Mouse (Mus musculus) retina, embryonic 14.5 days (tissue): Measurements from ENCODE around the gene Pax5.
A peak's percentile ranks its signal among the peaks of the same experiment; 100 is the strongest.

Experiments used
- DNase-seq: peaks from one replicate; pipeline ENCODE4 v3.0.0-alpha.2; 2015; ENCODE audit warnings: low spot score

Pax5 gene

GRCm38 (mm10) chr4:44667369-44667768, 42.9 kb downstream of the Pax5 start:
- no peak for DNase-seq

DNA sequence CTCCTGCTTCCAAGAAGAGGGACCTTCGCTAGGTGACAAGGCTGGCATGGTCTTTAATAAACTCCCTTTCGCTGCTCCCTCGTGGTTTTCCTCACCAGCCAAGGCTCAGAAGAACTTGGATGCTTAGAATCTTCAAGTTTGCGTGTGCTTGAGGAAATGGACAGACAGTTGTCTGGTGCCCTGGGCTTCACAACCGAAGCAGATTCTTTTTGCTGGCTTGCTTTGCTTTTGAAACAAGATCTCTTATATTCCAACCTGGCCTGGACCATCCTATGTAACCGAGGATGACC, 45.6 kb downstream of the Pax5 start:
- no peak for DNase-seq

GRCm38 (mm10) chr4:44664004-44664766, 46.1 kb downstream of the Pax5 start:
- DNase-seq = peak; percentile 76

- peak; percentile 22 for DNase-seq
These were observed 46.8 kb downstream of the Pax5 start for GRCm38 (mm10) chr4:44663489-44663888.

DNA sequence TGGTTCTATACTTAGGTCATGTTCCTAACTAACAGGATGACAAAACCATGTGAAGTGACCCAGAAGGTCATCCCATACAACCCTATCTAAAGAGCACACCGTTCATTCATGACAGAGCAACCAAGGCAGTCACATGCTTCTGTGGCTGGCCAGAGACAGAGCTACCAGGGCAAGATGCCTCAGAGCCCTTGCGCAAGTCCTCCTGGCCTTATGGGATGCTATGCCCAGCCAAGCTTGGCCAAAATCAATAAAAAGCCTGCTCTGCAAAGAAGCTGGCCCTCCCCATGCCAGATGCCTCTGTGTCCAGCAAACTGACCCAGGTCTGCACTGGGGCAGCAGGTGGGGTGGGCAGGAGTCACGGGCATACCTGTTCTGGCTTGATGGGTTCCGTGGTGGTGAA, 65.1 kb downstream of the Pax5 start:
- no peak for DNase-seq

- DNase-seq = peak; percentile 49
These were observed 68.3 kb downstream of the Pax5 start for GRCm38 (mm10) chr4:44641831-44642587.

- DNase-seq = no peak
These were observed 74.7 kb downstream of the Pax5 start for GRCm38 (mm10) chr4:44635618-44636017.

- DNase-seq = peak; percentile 46
These were observed 76.4 kb downstream of the Pax5 start for GRCm38 (mm10) chr4:44633694-44634524.

DNA sequence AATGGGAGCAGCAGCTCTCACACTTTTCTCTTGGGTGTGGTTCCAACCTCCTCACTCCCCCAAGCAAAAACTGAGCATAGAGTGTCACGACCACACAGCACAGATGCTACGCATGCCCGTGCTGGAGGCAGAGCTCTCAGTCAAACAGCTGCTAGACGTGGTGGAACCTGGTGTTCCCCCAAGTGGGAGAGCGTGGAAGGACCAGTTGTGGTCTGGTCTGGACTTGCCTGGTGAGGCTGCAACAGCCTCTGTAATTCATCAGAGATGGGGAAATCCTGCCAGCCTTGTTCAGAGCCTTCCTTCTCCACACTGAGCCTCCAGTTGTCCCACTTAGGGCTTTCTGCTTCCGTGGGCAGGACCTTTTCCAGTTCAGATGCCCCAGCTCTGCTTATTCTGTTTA, 80.2 kb downstream of the Pax5 start:
- DNase-seq = no peak

DNA sequence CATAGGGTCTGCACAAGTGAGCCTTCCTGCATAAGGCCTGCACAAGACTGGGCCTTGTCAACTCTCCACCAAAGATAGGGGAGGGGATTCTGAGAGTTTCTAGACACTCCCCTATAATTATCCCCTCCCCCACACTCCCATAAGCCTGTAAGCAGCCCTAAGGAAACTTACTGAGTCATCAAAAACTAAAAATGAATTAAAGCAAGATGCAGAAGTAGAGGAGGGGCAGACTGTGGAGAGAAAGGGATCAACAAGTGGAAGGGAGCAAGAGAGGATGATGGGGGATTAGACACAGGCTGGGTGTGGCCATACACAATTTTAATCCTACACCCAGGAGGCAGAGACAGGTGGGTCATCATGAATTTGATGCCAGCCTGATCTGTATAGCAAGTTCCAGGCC, 82.4 kb downstream of the Pax5 start:
- DNase-seq = no peak

DNA sequence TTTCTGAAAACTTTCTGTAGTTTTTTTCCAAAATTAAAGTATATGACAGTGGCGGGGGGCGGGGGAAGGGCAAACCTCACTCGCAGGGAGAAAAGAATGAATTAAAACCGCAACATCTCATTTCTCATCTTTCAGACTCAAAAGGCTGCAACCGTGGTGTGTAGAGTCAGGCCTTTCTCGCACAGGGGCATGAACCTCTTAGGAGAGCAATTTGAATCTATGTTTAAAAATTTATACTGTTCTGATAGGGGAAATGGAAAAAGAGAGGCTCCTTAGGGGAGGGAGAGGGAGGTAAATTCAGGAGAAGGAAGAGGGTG, 85.2 kb downstream of the Pax5 start:
- DNase-seq = no peak

GRCm38 (mm10) chr4:44624232-44625107, 85.8 kb downstream of the Pax5 start:
- DNase-seq = no peak

- no peak for DNase-seq
These were observed 86.9 kb downstream of the Pax5 start for GRCm38 (mm10) chr4:44623435-44623727.

DNA sequence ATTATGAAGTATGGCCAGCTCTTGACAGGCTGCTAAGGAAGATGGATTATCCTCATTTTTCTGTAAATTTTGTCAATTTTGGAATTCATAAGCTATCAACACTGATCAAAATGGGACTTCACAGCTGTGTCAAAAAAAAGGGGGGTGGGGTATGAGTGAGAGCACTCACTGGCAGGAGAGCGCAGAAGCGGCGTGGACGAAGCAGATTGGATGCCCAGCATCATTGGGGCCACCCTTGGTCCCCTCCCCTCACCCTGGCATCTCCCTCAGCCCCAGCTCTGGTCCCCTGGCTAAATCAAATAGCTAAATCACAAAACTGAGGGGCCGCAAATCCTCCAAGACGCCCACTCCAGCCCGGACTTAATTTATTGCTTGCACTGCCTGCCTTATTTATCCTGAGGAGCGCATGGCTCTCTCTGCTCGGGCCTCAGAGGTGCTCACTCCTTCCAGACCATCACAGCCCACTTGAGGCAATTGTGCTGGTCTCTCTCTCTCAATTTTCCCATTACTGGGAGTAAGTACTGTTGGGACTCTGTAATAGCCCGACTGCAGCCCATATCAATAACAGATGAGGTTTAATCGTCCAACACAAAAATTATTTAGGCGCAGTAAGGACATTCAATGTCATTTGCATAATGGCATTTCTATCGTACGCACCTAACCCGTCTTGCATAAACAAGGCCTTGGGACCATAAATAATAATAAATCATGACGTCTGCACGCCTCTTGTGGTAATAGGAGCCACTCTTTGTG, 87.4 kb downstream of the Pax5 start:
- no peak for DNase-seq

- no peak for DNase-seq
These were observed 90.0 kb downstream of the Pax5 start for GRCm38 (mm10) chr4:44620241-44620640.

DNA sequence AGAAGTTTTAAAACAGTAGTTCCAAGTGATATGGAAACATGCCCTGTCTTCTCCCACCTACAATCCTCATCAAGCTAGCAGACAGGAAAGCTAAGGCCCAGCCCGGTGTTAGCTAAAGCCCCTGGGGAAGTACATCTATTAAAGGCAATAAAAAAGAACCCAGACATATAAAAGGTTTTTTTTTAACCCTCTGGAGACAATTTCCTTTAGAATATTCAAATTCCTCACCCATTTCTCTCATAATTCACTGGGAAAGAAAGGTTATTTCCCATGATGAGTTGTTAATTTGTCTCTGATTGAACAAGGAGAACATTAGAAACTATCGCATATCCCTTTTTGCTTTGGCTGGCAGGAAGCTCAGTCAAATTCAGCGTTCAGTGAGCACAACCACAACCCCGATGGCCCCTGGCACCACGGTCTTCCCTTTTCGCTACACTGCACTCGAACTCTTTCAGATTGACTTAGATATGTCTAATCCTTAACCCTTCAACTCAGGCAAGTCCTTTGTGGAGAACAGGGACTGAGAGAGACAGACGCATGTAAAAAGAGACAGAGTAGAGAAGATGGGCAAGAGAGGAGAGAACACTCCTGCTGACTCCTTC, 96.1 kb downstream of the Pax5 start:
- no peak for DNase-seq

- DNase-seq = no peak
These were observed 97.9 kb downstream of the Pax5 start for GRCm38 (mm10) chr4:44612392-44612791.

DNA sequence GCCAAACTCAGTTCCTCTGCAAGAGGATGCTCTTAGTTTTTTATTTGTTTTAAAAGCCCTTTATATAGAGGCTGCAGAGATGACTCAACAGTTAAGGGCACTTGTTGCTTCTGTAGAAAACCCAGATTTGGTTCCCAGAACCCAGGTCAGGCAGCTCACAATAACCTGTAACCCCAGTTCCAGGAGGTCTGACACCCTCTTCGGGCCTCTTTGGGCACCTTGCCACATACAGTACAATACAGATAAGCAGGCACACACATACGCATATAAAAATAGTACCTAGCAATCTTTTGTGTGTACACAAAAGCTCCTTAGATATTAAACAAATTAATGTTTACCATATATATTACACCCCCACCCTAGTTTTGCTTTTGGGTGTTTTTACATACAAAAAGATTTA, 104.8 kb downstream of the Pax5 start:
- no peak for DNase-seq

DNA sequence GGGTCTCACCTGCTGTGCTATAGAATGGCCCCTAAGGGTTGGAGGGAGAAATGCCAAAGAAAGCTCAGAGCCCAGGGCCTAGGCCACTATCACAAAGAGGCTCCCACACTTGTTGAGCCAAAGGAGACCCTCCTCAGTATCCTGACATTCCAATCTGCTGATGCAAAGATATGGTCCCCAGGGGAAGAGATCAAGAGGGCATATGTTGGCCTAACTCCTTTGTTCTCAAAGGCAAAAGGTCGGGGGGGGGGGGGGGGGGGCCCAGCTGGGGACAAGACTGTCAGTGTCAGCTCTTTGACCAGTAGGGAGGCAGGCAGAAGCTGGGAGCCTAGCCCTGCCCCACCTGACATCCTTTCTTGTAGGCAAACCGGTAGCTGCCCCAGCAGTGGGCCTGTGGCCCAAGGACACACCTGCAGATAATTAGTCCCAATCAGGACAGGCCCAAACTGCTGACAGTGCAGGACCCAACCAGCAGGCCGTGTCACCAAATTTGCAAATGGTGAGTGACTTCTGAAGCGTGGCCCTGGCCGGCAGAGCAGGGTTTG, 108.0 kb downstream of the Pax5 start:
- DNase-seq = peak; percentile 34

DNA sequence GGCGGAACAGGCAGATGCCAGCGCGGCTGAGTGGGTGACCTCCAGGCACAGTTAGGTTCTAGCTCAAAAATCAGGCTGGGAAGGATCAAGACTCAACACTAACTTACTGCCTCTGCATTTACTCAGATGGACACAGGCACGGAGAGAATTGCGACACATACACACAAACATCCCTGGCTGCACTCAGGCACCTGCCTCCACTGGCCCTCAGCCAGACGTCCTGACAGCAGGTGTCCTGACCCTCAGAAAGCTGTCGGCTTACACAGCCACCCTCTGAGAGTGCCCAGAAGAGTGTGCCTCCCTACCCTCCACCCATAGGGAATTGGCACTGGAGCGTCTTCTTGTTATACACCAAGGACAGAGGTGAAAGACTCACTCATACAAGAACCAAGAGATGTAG, 108.9 kb downstream of the Pax5 start:
- DNase-seq = no peak

DNA sequence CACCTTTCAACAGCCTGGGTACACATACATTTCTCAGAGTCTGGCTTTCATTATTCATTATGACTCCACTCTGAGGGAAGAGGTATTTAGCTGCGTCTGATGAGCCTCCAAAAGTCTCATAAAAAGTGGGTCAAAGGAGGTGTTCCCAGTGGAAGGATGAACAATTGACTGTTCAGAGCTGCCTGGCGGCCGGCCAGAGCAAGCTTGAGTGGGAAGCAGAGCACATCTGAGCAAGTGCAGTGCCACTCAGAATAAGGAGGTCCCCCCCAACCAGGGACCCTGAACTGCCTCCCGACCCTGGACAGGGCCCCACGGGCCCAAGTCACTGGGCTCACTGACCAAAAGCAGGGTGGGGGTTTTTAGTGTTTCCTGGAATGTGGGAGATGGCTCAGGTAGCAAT, 109.4 kb downstream of the Pax5 start:
- peak; percentile 45 for DNase-seq
